Mouse (Mus musculus): ENCODE data around the gene Syt16.

- TF ChIP-seq EP300 (IDR thresholded peaks at IDR 0.05): no peak
- no peak for TF ChIP-seq CTCF (IDR thresholded peaks at IDR 0.05)
Measured at GRCm38 (mm10) chr12:74202431-74203042, 205.1 kb downstream of the Syt16 start.

All from lung, postnatal 0 days (tissue).